Mouse (Mus musculus) spleen, adult 12 weeks (tissue): Measurements from ENCODE around the gene Rpl3l.
"Not testable (repeated sequence)": the region's sequence is repeated elsewhere in the genome, so short reads cannot be mapped to it uniquely, and the experiment has no call there.

Experiments
- DNase-seq: peaks from one replicate; pipeline ENCODE4 v3.0.0; 2022; ENCODE audit warnings: low spot score

Gene Rpl3l

DNA sequence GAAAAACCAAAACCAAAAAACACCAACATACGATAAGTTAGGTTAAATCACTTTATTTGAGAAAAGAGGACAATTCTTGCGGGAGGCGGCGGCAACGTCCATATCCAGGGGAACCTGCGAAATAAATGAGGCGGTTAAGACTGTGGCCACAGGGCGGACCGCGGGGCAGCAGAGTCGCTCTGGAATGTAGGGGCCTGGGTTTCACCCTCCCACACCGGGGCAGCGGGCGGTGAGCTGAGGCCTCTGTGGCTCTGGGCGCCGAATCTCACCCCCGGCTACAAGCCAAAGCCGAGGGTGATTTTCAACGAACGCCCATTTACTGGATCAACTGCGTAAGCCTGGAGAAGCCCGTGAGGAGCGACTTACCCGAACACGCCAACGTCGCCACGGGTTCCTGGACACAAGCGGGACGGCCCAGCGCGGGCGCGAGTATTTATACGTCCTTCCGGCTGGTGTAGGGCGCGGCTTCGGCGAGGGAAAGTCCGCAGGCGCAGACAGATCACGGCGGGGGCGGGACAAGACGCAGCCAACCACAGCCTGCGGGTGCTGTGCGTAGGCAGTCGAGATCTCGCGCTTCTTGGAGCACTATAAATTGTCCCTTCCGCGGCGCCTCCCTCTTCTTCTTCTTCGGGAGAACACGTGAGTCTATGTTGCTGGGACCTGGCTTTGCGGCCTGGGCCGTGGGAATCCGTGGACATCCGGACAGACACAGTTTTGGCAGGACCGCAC, 8.0 kb upstream of the Rpl3l start:
- DNase-seq, result peak; percentile 92

DNA sequence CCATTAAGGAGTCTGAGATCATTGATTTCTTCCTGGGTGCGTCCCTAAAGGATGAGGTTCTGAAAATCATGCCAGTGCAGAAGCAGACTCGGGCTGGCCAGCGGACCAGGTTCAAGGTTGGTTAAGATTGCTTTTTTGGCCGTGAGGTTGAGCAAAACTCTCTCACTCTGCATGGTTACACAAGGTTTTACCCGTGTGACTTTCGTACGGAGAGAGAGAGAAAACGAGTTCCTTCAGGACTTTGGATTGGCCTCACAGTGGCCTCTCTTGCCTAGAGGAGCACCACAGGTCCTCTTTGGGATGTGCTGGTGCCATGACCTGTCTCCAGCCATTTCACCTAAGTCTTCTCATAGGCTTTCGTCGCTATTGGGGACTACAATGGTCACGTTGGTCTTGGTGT, 7.0 kb upstream of the Rpl3l start:
- DNase-seq, result not testable (repeated sequence)

DNA sequence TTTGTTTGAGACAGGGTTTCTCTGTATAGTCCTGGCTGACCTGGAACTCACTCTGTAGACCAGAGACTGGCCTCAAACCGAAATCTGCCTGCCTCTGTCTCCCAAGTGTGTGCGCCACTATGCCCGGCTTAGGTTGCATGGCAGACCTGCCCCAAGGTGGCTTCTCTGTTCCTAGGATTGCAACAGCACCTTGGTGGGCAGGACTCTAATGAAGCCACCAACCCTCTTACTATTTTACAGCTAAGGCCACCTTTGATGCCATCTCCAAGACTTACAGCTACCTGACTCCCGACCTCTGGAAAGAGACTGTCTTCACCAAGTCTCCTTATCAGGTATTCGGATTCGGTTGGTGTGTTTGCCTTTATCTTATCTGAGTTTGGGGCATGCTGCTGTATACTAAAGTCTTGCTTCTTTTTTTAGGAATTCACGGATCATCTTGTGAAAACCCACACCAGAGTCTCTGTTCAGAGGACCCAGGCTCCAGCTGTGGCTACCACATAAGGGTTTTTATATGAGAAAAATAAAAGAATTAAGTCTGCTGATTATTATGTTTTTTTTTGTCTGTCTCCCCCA, 6.2 kb upstream of the Rpl3l start:
- DNase-seq, result not testable (repeated sequence)

DNA sequence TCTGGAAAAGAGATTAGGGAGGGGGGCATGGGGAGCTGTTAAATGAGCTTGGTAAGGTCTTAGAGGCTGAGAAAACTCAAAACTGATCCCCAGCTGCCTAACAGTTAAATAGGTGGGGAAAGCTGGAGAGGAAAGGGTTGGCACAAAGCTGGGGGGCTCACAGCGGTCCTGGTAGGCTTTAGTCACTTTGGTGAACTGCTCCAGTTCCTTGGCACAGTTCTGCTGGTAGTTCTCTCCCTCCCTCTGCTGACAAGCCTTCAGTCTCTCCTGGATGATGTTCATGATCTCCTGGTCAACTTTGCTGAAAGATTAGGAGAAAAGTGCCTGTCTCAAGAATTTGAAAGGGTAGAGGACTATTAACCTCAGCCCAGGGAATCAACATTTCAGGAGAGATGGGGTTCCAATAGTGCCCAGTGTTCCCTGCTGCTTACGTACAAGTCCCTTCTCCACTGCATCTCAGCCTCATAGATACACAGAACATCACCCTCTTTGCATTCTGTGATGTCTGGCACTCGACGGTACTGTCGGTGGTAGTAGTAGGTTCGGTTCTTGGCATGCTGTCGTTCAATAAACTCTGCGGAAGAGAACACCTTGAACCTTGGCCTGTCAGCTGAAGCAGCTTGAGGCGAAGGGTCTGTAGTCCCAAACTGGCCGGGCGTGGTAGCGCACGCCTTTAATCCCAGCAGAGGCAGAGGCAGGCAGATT, 5.2 kb upstream of the Rpl3l start:
- no peak for DNase-seq

DNA sequence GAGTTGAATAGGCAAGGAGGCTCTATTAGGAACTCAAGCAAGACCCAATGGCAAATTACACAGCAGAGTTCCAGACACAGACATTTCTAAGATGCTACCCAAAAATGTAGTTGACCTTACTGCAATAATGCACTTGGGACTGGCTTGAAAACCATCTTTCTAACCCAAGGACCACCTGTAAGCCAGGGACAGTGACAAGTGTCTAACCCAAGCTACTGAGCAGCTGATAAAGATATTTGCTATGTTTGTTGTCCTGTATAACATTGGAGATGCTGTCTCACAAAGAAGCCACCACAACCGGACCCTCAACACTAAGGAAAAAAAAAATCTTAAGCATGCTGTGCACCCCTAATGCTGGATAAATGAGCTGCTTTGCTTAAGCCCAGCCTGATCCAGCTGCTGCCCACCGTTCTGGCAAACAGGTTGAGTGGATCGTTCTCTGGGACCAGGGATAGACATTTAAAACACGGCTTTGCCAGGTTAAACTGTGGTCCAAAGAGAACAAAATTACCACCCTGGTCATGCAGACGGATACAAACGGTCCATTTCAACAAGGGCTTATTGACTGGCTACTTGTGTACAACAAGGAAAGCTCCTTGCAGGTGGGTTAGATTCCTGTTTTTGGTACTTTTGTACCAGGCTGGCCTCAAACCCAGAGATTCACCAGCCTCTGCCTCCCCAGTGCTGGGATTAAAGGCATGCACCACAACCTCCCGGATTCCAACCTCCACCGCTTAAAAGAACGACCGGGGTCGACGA, 4.3 kb upstream of the Rpl3l start:
- no peak for DNase-seq

DNA sequence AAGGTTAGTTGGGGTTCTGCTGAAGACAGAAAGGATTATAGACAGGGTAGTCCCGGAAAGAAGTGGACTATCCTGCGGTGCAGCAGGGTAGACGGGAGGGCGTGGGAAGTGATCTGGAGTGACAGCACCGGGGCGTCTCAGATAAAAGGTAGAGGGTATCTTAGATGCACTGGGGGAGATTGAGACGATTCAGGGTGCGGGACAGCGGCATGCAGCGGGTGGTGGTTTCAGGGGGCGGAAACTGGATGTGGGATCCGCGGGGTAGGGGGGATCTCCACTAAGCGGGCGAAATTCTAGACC, 3.8 kb upstream of the Rpl3l start:
- DNase-seq, result no peak

DNA sequence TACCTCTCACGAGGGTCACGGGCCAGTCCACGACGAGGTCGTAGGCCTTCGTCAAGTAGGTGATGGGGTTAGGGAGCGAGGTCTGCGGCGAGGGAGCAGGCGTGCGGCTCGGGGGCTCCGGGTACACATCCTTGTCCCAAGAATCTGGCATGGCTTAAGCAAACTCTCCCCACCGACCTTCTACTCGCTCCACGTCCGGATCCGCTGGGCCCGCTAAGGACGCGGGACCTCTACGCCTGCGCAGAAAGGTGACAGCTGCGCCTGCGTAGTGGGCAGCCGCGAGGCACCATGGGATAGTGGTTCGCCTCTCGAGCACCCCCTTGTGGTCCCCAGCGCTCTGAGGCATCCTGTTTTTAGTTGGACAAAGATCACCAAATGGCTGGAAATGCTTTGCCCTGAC, 3.4 kb upstream of the Rpl3l start, which contains the start of gene Ndufb10:
Gene Ndufb10 (minus strand): TSS at position 295 of the 400 bp plus-strand sequence.
- peak; percentile 93 for DNase-seq

DNA sequence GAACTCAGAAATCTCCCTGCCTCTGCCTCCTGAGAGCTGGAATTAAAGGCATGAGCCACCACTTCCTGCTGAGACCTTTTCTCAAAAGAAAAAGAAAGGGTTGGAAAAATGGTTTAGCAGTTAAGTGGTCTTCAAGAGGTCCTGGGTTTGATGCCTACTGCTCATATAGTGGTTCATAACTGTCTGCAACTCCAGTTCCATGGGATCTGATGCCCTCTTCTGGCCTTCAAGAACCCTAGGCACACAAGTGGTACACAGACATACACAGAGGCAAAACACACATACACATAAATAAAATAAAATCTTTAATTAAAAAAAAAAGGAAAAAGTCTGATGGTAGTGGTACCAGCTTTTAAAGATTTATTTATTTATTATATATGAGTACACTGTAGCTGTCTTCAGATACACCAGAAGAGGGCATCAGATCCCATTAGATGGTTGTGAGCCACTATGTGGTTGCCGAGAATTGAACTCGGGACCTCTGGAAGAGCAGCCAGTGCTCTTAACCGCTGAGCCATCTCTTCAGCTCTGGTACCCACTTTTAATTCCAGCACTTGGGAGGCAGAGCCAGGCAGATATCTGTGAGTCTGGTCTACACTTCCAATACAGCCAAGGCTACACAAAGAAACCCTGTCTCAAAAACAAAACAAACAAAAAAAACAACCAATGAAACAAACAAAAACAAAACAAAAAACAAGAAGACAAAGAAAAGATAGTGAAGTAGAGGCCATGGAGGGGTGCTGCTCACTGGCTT, 1.8 kb upstream of the Rpl3l start:
- no peak for DNase-seq

DNA sequence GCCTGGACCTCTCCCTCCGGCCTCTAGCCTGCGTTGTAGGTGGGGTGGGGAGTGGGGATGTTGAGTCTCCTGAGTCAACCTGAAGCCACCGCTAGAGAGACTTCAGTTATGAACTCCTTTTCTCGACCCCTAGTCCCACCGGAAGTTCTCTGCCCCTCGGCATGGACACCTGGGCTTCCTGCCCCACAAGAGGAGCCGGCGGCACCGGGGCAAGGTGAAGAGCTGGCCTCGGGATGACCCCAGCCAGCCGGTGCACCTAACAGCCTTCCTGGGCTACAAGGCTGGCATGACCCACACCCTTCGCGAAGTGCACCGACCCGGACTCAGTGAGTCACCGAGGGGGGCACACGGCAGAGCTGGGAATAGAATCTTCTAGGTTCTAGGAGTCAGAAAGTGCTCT, 564 bp downstream of the Rpl3l start:
- no peak for DNase-seq

DNA sequence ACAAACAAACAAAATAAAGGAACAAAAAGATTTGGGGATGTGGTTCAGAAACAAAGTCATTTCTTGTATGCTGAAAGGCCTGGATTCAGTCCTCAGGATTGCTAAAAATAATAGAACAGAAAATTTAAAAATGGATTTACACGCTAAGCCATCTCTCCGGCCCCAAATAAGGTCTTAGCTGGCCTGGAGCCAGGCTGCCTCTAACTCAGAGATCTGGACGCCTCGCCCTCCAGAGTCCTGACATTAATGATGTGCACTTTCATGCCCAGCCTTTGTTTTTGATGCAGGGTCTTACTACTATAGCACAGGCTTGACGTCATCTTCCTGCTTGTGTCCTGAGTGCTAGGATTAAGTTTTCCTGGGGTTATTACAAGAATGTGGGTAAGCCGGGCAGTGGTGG, 1.4 kb downstream of the Rpl3l start:
- DNase-seq, result no peak

DNA sequence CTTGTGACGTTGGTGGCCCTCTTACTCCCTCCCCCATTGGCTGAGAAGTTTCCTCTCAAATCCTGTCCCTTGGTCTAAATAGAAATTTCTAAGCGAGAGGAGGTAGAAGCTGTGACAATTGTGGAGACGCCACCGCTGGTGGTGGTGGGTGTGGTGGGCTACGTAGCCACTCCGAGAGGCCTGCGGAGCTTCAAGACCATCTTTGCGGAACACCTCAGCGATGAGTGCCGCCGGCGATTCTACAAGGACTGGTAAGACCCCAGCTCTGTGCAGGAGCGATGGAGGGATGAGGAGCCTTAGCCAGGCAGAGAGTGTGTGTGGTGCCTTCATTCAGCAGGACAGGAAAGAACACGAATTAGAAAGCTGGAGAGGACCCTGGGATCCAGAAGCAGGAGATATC, 3.2 kb downstream of the Rpl3l start:
- no peak for DNase-seq

DNA sequence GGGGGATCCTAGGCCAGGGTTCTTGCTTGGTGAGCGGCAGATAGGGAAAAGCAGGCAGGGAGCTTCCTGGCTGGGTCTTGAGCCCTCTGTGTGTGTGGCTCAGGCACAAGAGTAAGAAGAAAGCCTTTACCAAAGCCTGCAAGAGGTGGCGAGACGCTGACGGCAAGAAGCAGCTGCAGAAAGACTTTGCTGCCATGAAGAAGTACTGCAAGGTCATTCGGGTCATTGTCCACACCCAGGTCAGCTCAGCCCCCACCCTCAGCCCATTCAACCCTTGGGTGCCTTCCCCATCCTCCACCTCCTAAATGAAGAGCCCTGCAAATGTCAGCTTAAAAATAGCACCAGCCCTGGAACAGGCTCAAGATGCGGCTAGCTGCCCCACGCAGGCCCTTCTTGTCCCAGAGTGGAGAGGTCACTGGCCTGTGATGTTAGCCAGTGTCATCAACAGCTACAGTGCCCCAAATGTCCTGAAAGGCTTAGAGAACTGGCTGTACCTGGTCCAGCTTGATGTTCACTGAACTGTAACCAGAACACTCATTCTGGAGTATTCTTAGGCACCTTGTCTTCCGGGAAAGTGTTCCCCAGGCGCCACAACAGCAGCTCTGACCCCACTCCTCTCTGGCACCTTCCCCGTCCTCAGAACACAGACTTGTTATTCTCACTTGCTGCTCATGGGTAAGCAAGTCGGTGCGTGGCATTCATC, 4.8 kb downstream of the Rpl3l start:
- no peak for DNase-seq

DNA sequence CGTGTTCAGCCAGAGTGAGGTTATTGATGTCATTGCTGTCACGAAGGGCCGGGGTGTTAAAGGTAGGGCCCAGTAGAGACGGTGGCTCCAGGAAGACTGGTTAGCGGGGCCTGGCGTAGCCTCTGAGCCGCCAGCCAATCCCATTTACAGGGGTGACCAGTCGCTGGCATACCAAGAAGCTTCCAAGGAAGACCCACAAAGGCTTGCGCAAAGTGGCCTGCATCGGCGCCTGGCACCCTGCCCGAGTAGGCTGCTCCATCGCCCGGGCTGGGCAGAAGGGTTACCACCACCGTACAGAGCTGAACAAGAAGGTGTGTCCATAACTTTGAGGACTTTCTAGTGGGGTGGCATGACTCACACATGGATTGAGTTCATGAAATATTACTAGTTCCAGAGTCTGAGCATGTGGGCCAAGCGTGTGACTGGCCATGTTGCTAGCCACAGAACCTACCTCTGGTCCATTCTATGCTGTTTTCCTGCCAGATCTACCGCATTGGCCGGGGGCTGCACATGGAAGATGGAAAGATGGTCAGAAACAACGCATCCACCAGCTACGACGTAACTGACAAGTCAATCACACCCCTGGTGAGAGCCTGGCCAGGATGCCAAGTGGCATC, 5.9 kb downstream of the Rpl3l start:
- no peak for DNase-seq

DNA sequence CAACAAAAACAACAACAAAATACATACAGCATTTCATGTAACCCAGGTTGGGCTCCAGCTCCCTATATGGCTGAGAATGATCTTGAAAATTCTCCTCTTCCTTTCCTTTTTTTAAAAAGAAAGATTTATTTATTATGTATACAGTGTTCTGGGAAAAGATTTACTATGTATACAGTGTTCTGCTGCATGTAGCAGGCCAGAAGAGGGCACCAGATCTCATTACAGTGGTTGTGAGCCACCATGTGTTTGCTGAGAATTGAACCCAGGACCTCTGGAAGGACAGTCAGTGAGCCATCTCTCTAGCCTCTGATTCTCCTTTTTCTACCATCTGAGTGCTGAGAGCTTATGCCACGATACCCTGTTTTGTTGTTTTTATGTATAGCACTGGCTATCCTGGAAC, 6.9 kb downstream of the Rpl3l start:
- no peak for DNase-seq

DNA sequence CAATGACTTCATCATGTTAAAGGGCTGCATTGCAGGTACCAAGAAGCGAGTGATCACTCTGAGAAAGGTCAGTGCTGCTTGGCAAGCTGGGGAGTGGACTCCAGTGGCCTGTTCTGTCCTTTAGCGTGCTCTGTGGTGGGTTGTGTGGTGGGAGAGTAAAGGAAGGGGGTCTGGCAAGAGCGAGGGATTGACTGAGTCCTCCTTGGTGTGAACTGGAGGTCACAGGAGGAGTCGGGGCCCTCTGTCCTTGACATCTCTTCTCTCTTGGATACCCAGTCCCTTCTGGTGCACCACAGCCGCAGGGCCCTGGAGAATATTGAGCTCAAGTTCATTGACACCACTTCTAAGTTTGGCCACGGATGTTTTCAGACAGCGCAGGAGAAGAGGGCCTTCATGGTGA, 7.8 kb downstream of the Rpl3l start:
- no peak for DNase-seq

DNA sequence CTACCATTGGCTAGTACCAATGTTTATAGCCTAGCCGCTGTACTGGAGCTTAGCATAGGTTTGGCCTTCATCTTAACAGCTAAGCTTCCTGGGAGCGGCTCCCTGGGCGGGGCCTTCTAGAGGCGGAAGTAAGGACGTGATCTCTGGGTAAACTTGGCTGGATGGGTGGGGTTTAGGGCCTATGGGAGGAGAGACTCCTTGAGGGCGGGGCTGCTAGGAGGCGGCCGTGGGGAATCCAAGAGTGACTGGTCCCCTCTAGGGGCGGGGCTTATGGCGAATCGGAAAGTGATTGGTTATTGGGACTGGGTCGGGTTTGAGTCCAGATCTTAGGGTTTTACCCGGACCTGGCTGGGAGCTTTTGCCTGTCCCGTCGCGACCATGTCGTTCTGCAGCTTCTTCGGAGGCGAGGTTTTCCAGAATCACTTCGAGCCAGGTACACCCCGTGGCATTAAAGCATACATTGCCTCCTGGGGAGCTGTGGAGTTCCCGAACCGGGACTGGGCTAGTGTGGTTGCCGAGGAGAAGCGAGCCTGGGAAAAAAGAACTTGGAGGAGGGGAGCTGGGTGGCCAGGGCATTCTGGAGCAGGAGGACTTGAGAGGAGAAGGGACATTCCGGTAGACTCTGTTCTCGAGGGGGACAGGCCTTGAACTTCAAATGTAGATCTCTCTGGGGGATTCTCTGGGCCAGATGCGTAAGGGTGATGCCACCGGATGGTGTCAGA, 8.9 kb downstream of the Rpl3l start, which contains the start of gene Msrb1:
Gene Msrb1 (plus strand): TSS at position 313 of the 722 bp plus-strand sequence.
- peak; percentile 95 for DNase-seq

DNA sequence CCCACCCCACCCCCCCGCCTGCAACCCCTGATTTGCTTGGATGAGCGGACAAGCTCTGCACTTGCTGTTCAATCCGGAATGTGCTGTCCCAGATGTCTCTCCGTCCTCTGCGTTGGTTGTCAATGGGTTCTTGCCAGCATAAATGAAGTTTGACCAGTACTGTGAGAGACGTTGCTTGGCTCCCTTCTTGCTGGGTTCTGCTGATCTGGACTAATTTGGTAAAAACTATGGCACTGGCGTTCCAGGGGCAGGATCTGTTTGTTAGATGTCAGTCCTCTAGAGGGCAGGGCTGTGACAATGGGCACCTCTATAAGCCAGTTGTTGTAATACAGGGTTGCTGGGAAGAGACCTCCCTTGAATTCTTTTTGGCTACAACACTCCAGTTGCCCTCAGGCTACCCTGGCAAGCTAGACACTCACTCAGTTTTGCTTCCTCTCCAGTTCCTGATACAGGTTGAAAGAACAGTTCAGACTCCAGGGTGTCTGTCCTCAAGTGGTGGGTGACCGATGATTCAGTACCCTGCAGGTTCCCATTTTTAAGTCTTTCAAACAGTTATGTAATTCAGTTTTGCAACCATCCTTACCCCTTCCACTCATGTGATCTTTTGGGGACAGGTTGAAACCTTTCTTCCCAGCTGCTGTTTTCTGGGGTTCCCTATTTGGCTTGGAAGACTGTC, 9.7 kb downstream of the Rpl3l start:
- no peak for DNase-seq

DNA sequence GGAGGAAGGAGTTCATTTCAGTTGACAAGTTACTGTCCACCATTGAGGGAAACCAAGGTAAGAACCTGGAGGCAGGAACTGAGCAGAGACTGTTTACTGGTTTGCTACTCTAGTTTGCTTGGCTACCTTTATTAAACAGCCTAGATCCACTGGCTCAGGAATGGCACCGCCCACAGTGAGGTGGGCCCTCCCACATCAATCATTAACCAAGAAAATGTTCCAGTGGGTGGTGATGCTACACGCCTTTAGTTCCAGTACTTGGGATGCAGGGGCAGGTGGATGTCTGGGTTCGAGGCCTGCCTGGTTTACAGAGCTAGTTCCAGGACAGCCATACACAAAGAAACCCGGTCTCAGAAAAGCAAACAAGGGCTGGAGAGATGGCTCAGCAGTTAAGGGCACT, 10.6 kb downstream of the Rpl3l start:
- no peak for DNase-seq

DNA sequence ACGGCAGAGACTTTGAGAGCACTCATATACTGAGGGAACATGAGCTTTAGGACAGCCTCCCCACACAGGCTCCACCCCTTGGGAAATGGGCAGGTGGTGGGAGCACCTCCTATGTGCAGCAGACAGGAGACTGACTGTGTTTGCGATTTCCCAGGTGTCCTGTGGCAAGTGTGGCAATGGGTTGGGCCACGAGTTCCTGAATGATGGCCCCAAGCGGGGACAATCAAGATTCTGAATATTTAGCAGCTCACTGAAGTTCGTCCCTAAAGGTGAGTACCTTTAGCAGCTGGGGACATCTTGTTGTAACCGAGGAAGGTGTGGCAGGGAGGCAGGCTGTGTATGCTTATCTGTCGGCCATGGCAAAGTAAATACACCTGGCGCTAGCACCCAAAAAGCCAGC, 12.3 kb downstream of the Rpl3l start:
- no peak for DNase-seq

DNA sequence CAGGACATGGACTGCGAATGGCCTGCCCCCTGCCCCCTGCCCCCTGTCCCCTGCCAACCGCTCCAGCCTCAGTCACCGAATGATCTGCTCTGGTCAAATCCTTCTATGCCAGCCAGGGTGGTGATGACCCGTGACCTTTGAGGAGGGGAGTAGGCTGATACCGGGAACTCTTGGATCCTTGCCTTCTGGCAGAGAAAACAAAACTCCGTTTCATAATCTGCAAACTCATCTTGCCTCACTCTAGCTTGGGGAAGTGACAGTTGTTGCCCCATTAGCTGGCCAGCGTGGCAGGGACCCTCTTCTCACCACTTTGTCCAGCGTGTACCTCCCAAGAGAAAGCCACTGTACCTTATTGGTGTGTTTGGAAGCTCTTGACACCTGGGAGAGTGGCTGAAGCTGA, 14.7 kb downstream of the Rpl3l start:
- DNase-seq, result no peak
